Mouse (Mus musculus): Measurements from ENCODE around the gene Ccs. TPM values are rescaled to one million over a fixed set of nuclear protein-coding genes. Genes with fewer than 3 reads are reported as not detected.

Ccs gene
- polyA plus RNA-seq, 1 experiment: 36.6 TPM

DNA sequence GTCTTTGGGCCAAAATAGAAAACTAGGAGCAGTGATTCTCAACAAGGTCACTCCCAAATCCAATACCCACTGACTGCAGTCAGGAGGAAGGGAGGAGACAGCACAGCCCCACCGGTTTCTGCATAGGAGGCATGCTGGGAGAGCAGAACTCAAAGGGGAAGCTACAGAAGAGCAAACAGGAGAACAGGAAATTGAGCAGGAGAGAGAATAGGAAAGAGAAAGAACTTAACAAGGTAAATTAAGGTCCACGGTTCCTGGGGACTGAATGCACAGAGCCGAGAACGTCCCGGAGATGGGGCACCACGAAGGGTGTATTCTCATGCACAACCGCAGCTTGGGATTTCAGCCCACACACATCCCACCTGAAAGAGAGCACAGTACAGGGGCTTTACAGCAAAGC, 53.9 kb downstream of the Ccs start:
- Histone ChIP-seq H3K9ac (ENCODE audit: low read depth, poor library complexity, severe bottlenecking) (peak overlapping the region; percentile 44; the same call in 1 of the 2 replicates), H3K4me1 (ENCODE audit: control insufficient read depth, insufficient read depth, low read length) (peaks cover 4% of the 10 kb centered on the region), H3K9me3 (replicated peaks; ENCODE audit: control insufficient read depth, insufficient read depth, low read length, poor library complexity, severe bottlenecking) (no peaks in the 10 kb centered on the region), H3K4me3 (ENCODE audit: low read depth, low read length) (no peak overlapping the region; the same call in 1 of the 2 replicates), H3K27ac (ENCODE audit: insufficient read depth, low read length) (peak overlapping the region; percentile 44), H3K36me3 (ENCODE audit: control insufficient read depth, insufficient read depth, low read length, poor library complexity, severe bottlenecking) (peaks cover 90% of the 10 kb centered on the region), H3K27me3 (ENCODE audit: control insufficient read depth, insufficient read depth, low read length, poor library complexity, severe bottlenecking) (no peaks in the 10 kb centered on the region)
- TF ChIP-seq POLR2A (IDR thresholded peaks at IDR 0.05; ENCODE audit: insufficient read depth, low read length) (no peak), EP300 (IDR thresholded peaks at IDR 0.05; ENCODE audit: insufficient read depth, low read depth, low read length) (no peak)

DNA sequence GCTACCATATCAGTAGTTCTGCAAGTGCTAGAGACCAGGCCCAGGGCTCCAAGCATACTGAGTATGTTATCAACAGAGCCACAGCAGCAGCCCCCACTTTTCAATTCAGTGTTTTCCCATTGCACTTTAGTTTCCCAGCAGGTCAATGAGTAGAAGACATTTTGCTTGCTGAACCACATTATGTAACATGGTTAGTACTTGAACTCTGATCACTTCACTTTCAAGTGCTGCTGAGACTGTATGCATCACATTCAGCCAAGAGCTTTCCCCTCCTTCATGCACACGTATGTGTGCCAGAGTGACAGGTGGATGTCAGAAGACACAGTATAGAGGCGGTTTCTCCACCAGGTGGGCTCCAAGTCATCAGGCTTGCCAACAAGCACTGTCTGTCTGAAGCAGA, 56.2 kb downstream of the Ccs start:
- Histone ChIP-seq H3K27me3 (ENCODE audit: control insufficient read depth, insufficient read depth, low read length, poor library complexity, severe bottlenecking) (no peaks in the 10 kb centered on the region), H3K9ac (ENCODE audit: low read depth, poor library complexity, severe bottlenecking) (no peak overlapping the region), H3K9me3 (replicated peaks; ENCODE audit: control insufficient read depth, insufficient read depth, low read length, poor library complexity, severe bottlenecking) (no peaks in the 10 kb centered on the region), H3K4me3 (ENCODE audit: low read depth, low read length) (no peak overlapping the region), H3K27ac (ENCODE audit: insufficient read depth, low read length) (no peak overlapping the region), H3K4me1 (ENCODE audit: control insufficient read depth, insufficient read depth, low read length) (peaks cover 2% of the 10 kb centered on the region), H3K36me3 (ENCODE audit: control insufficient read depth, insufficient read depth, low read length, poor library complexity, severe bottlenecking) (peaks cover 90% of the 10 kb centered on the region)
- no peak for TF ChIP-seq POLR2A (IDR thresholded peaks at IDR 0.05; ENCODE audit: insufficient read depth, low read length)
- no peak for TF ChIP-seq CTCF (IDR thresholded peaks at IDR 0.05; ENCODE audit: low read depth, low read length)
- TF ChIP-seq EP300 (IDR thresholded peaks at IDR 0.05; ENCODE audit: insufficient read depth, low read depth, low read length): no peak

Other genes with a start within 250 kb of the Ccs start
- gene Lrfn4, start 223.7 kb downstream of the Ccs start, polyA plus RNA-seq (2011; ENCODE audit: insufficient read depth, insufficient read length, low read depth, missing spikeins): 13.5 and 15.3 TPM in 2 replicates
- 32.7 and 34.4 TPM in 2 replicates for gene Rce1, start 213.7 kb downstream of the Ccs start, polyA plus RNA-seq (2011; ENCODE audit: insufficient read depth, insufficient read length, low read depth, missing spikeins)
- gene Gm960, start 140.7 kb downstream of the Ccs start, polyA plus RNA-seq (2011; ENCODE audit: insufficient read depth, insufficient read length, low read depth, missing spikeins): 0.32 and 0.87 TPM in 2 replicates
- 13.5 and 13.7 TPM in 2 replicates for gene Sptbn2, start 128.2 kb downstream of the Ccs start, polyA plus RNA-seq (2011; ENCODE audit: insufficient read depth, insufficient read length, low read depth, missing spikeins)
- gene Rbm4b, start 82.8 kb downstream of the Ccs start, polyA plus RNA-seq (2011; ENCODE audit: insufficient read depth, insufficient read length, low read depth, missing spikeins): 7.2 and 7.4 TPM in 2 replicates
- gene Rbm4, start 45.4 kb downstream of the Ccs start, polyA plus RNA-seq (2011; ENCODE audit: insufficient read depth, insufficient read length, low read depth, missing spikeins): 67.6 and 72.7 TPM in 2 replicates
- gene Gm21992, start 27.7 kb downstream of the Ccs start, polyA plus RNA-seq (2011; ENCODE audit: insufficient read depth, insufficient read length, low read depth, missing spikeins): 22.2 and 23.5 TPM in 2 replicates
- gene Rbm14, start 27.7 kb downstream of the Ccs start, polyA plus RNA-seq (2011; ENCODE audit: insufficient read depth, insufficient read length, low read depth, missing spikeins): 79.2 and 85.2 TPM in 2 replicates
- 0.27 TPM in 1 of 2 replicates, not detected in the other for gene Ccdc87, start within 50 bp of the Ccs start, polyA plus RNA-seq (2011; ENCODE audit: insufficient read depth, insufficient read length, low read depth, missing spikeins)
- gene Ctsf, start 15.8 kb upstream of the Ccs start, polyA plus RNA-seq (2011; ENCODE audit: insufficient read depth, insufficient read length, low read depth, missing spikeins): 13.5 and 13.6 TPM in 2 replicates
- gene Actn3, start 38.6 kb upstream of the Ccs start, polyA plus RNA-seq (2011; ENCODE audit: insufficient read depth, insufficient read length, low read depth, missing spikeins): 4.5 and 4.8 TPM in 2 replicates
- 8.2 and 10.3 TPM in 2 replicates for gene Zdhhc24, start 39.3 kb upstream of the Ccs start, polyA plus RNA-seq (2011; ENCODE audit: insufficient read depth, insufficient read length, low read depth, missing spikeins)
- gene Bbs1, start 67.3 kb upstream of the Ccs start, polyA plus RNA-seq (2011; ENCODE audit: insufficient read depth, insufficient read length, low read depth, missing spikeins): 3.9 and 5.3 TPM in 2 replicates
- gene Dpp3, start 89.0 kb upstream of the Ccs start, polyA plus RNA-seq (2011; ENCODE audit: insufficient read depth, insufficient read length, low read depth, missing spikeins): 129 and 139 TPM in 2 replicates
- gene Peli3, start 103.8 kb upstream of the Ccs start, polyA plus RNA-seq (2011; ENCODE audit: insufficient read depth, insufficient read length, low read depth, missing spikeins): 2.7 and 3.9 TPM in 2 replicates
- gene Mrpl11, start 122.8 kb upstream of the Ccs start, polyA plus RNA-seq (2011; ENCODE audit: insufficient read depth, insufficient read length, low read depth, missing spikeins): 126 and 135 TPM in 2 replicates
- 0.24 and 0.27 TPM in 2 replicates for gene Npas4, start 151.0 kb upstream of the Ccs start, polyA plus RNA-seq (2011; ENCODE audit: insufficient read depth, insufficient read length, low read depth, missing spikeins)
- 16.8 and 18.5 TPM in 2 replicates for gene Slc29a2, start 184.5 kb upstream of the Ccs start, polyA plus RNA-seq (2011; ENCODE audit: insufficient read depth, insufficient read length, low read depth, missing spikeins)
- 8.9 and 10.9 TPM in 2 replicates for gene B4gat1, start 199.5 kb upstream of the Ccs start, polyA plus RNA-seq (2011; ENCODE audit: insufficient read depth, insufficient read length, low read depth, missing spikeins)
- not detected in 2 replicates for gene AC124502.3, start 199.6 kb upstream of the Ccs start, polyA plus RNA-seq (2011; ENCODE audit: insufficient read depth, insufficient read length, low read depth, missing spikeins)
- 22.3 and 24.0 TPM in 2 replicates for gene Brms1, start 202.0 kb upstream of the Ccs start, polyA plus RNA-seq (2011; ENCODE audit: insufficient read depth, insufficient read length, low read depth, missing spikeins)
- 19.2 and 22.7 TPM in 2 replicates for gene Rin1, start 211.1 kb upstream of the Ccs start, polyA plus RNA-seq (2011; ENCODE audit: insufficient read depth, insufficient read length, low read depth, missing spikeins)
- 3.1 and 3.7 TPM in 2 replicates for gene Cd248, start 228.7 kb upstream of the Ccs start, polyA plus RNA-seq (2011; ENCODE audit: insufficient read depth, insufficient read length, low read depth, missing spikeins)
- 6.2 and 8.3 TPM in 2 replicates for gene Tmem151a, start 246.2 kb upstream of the Ccs start, polyA plus RNA-seq (2011; ENCODE audit: insufficient read depth, insufficient read length, low read depth, missing spikeins)
- 40.6 and 47.3 TPM in 2 replicates for gene Yif1a, start 249.2 kb upstream of the Ccs start, polyA plus RNA-seq (2011; ENCODE audit: insufficient read depth, insufficient read length, low read depth, missing spikeins)

Measured in ES-Bruce4 (cell line).